Mouse (Mus musculus): ENCODE data around the gene Gm17657. TPM values are rescaled to one million over a fixed set of nuclear protein-coding genes. Genes with fewer than 3 reads are reported as not detected.

Gm17657 gene
- polyA plus RNA-seq, 1 experiment from 2014 or later: not detected

- Histone ChIP-seq H3K36me3 (ENCODE audit: control insufficient read depth, insufficient read depth, low read length) (peaks cover 5% of the 10 kb centered on the region; the same call in 1 of the 2 replicates), H3K27me3 (ENCODE audit: control insufficient read depth, insufficient read depth, low read length) (no peaks in the 10 kb centered on the region), H3K9me3 (ENCODE audit: control insufficient read depth, low read length) (no peaks in the 10 kb centered on the region), H3K4me3 (ENCODE audit: low read depth, low read length) (no peak overlapping the region), H3K4me1 (replicated peaks; ENCODE audit: control insufficient read depth, insufficient read depth, low read length) (peaks cover 2% of the 10 kb centered on the region), H3K27ac (ENCODE audit: low read depth, low read length) (no peak overlapping the region), H3K9ac (ENCODE audit: low read length) (no peak overlapping the region; the same call in 1 of the 2 replicates), H3K4me2 (ENCODE audit: low read depth, low read length, severe bottlenecking) (no peak overlapping the region)
- 62% methylated on average over 7 of the region's 8 CpGs for WGBS
- ATAC-seq (replicated peaks; ENCODE audit: low FRiP score): no peak
- DNase-seq (ENCODE audit: low spot score): peak; percentile 59
Observed at GRCm38 (mm10) chr17:29494732-29495076, 54.7 kb downstream of the Gm17657 start.

- H3K27me3 ChIP-seq (ENCODE audit: control insufficient read depth, insufficient read depth, low read length): no peaks in the 10 kb centered on the region
- DNase-seq (ENCODE audit: low spot score) (no peak), ATAC-seq (replicated peaks; ENCODE audit: low FRiP score) (no peak)
- H3K4me1 ChIP-seq (replicated peaks; ENCODE audit: control insufficient read depth, insufficient read depth, low read length): peaks cover 7% of the 10 kb centered on the region
- H3K4me3 ChIP-seq (ENCODE audit: low read depth, low read length): no peak overlapping the region
- H3K9ac ChIP-seq (ENCODE audit: low read length): no peak overlapping the region; the same call in 1 of the 2 replicates
- no peak overlapping the region for H3K27ac ChIP-seq (ENCODE audit: low read depth, low read length)
- H3K9me3 ChIP-seq (ENCODE audit: control insufficient read depth, low read length): no peaks in the 10 kb centered on the region
- H3K36me3 ChIP-seq (ENCODE audit: control insufficient read depth, insufficient read depth, low read length): peaks cover 5% of the 10 kb centered on the region; the same call in 1 of the 2 replicates
- WGBS: 73% methylated on average over 10 of the region's 10 CpGs
- 0 out of 2 replicates have a peak overlapping the region, but pooled peaks have one; percentile 5 for H3K4me2 ChIP-seq (ENCODE audit: low read depth, low read length, severe bottlenecking)
Observed at GRCm38 (mm10) chr17:29494062-29494731, 55.2 kb downstream of the Gm17657 start.

GRCm38 (mm10) chr17:29493461-29493980 is 55.9 kb downstream of the Gm17657 start:
- ATAC-seq (replicated peaks; ENCODE audit: low FRiP score) (no peak), DNase-seq (ENCODE audit: low spot score) (no peak)
- 83% methylated on average over 11 of the region's 11 CpGs for WGBS
- Histone ChIP-seq H3K9me3 (ENCODE audit: control insufficient read depth, low read length) (no peaks in the 10 kb centered on the region), H3K4me2 (ENCODE audit: low read depth, low read length, severe bottlenecking) (no peak overlapping the region; the same call in 1 of the 2 replicates), H3K4me3 (ENCODE audit: low read depth, low read length) (no peak overlapping the region), H3K27me3 (ENCODE audit: control insufficient read depth, insufficient read depth, low read length) (no peaks in the 10 kb centered on the region; the same call in 1 of the 2 replicates), H3K9ac (ENCODE audit: low read length) (no peak overlapping the region), H3K36me3 (ENCODE audit: control insufficient read depth, insufficient read depth, low read length) (peaks cover 5% of the 10 kb centered on the region; the same call in 1 of the 2 replicates), H3K27ac (ENCODE audit: low read depth, low read length) (no peak overlapping the region), H3K4me1 (replicated peaks; ENCODE audit: control insufficient read depth, insufficient read depth, low read length) (peaks cover 10% of the 10 kb centered on the region)

- no peaks in the 10 kb centered on the region for H3K9me3 ChIP-seq (ENCODE audit: control insufficient read depth, low read length)
- H3K4me2 ChIP-seq (ENCODE audit: low read depth, low read length, severe bottlenecking): peak overlapping the region; percentile 95
- peak overlapping the region; percentile 57; the same call in 1 of the 2 replicates for H3K27ac ChIP-seq (ENCODE audit: low read depth, low read length)
- H3K4me3 ChIP-seq (ENCODE audit: low read depth, low read length): peak overlapping the region; percentile 73
- no peaks in the 10 kb centered on the region; the same call in 1 of the 2 replicates for H3K27me3 ChIP-seq (ENCODE audit: control insufficient read depth, insufficient read depth, low read length)
- WGBS: 1% methylated on average over 22 of the region's 22 CpGs
- ATAC-seq (replicated peaks; ENCODE audit: low FRiP score): no peak
- H3K4me1 ChIP-seq (replicated peaks; ENCODE audit: control insufficient read depth, insufficient read depth, low read length): peaks cover 10% of the 10 kb centered on the region
- peak overlapping the region; percentile 90 for H3K9ac ChIP-seq (ENCODE audit: low read length)
- DNase-seq (ENCODE audit: low spot score): peak; percentile 77
- H3K36me3 ChIP-seq (ENCODE audit: control insufficient read depth, insufficient read depth, low read length): peaks cover 5% of the 10 kb centered on the region; the same call in 1 of the 2 replicates
Observed at GRCm38 (mm10) chr17:29492269-29493191, 56.9 kb downstream of the Gm17657 start.

- Histone ChIP-seq H3K36me3 (ENCODE audit: control insufficient read depth, insufficient read depth, low read length) (peaks cover 5% of the 10 kb centered on the region; the same call in 1 of the 2 replicates), H3K9me3 (ENCODE audit: control insufficient read depth, low read length) (no peaks in the 10 kb centered on the region), H3K4me3 (ENCODE audit: low read depth, low read length) (peak overlapping the region; percentile 73), H3K27me3 (ENCODE audit: control insufficient read depth, insufficient read depth, low read length) (no peaks in the 10 kb centered on the region; the same call in 1 of the 2 replicates), H3K4me1 (replicated peaks; ENCODE audit: control insufficient read depth, insufficient read depth, low read length) (peaks cover 10% of the 10 kb centered on the region), H3K9ac (ENCODE audit: low read length) (peak overlapping the region; percentile 90), H3K27ac (ENCODE audit: low read depth, low read length) (peak overlapping the region; percentile 89), H3K4me2 (ENCODE audit: low read depth, low read length, severe bottlenecking) (peak overlapping the region; percentile 95)
- peak; percentile 79 for DNase-seq (ENCODE audit: low spot score)
- ATAC-seq (replicated peaks; ENCODE audit: low FRiP score): peak; percentile 8; the same call in 1 of the 2 replicates
- under 1% methylated on average over 48 of the region's 48 CpGs for WGBS
Observed at GRCm38 (mm10) chr17:29491591-29492268, 57.7 kb downstream of the Gm17657 start.

GRCm38 (mm10) chr17:29490713-29491581 is 58.5 kb downstream of the Gm17657 start, which contains the start of gene Pim1:
TSS of gene Pim1 (plus strand) at chr17:29490753.
- peaks cover 5% of the 10 kb centered on the region; the same call in 1 of the 2 replicates for H3K36me3 ChIP-seq (ENCODE audit: control insufficient read depth, insufficient read depth, low read length)
- WGBS: under 1% methylated on average over 76 of the region's 99 CpGs
- DNase-seq (ENCODE audit: low spot score) (peak; percentile 85), ATAC-seq (replicated peaks; ENCODE audit: low FRiP score) (peak; percentile 80)
- peaks cover 10% of the 10 kb centered on the region for H3K4me1 ChIP-seq (replicated peaks; ENCODE audit: control insufficient read depth, insufficient read depth, low read length)
- no peaks in the 10 kb centered on the region for H3K9me3 ChIP-seq (ENCODE audit: control insufficient read depth, low read length)
- H3K4me3 ChIP-seq (ENCODE audit: low read depth, low read length): peak within 1 kb of the TSS; percentile 73
- H3K4me2 ChIP-seq (ENCODE audit: low read depth, low read length, severe bottlenecking): peak within 1 kb of the TSS; percentile 95
- peak within 1 kb of the TSS; percentile 91 for H3K27ac ChIP-seq (ENCODE audit: low read depth, low read length)
- peak within 1 kb of the TSS; percentile 90 for H3K9ac ChIP-seq (ENCODE audit: low read length)
- no peaks in the 10 kb centered on the region; the same call in 1 of the 2 replicates for H3K27me3 ChIP-seq (ENCODE audit: control insufficient read depth, insufficient read depth, low read length)

- DNase-seq (ENCODE audit: low spot score) (peak; percentile 100), ATAC-seq (replicated peaks; ENCODE audit: low FRiP score) (peak; percentile 90)
- peak overlapping the region; percentile 91 for H3K27ac ChIP-seq (ENCODE audit: low read depth, low read length)
- H3K9ac ChIP-seq (ENCODE audit: low read length): peak overlapping the region; percentile 90
- WGBS: under 1% methylated on average over 58 of the region's 68 CpGs
- peaks cover 5% of the 10 kb centered on the region; the same call in 1 of the 2 replicates for H3K36me3 ChIP-seq (ENCODE audit: control insufficient read depth, insufficient read depth, low read length)
- peak overlapping the region; percentile 95 for H3K4me2 ChIP-seq (ENCODE audit: low read depth, low read length, severe bottlenecking)
- H3K27me3 ChIP-seq (ENCODE audit: control insufficient read depth, insufficient read depth, low read length): no peaks in the 10 kb centered on the region; the same call in 1 of the 2 replicates
- peaks cover 10% of the 10 kb centered on the region for H3K4me1 ChIP-seq (replicated peaks; ENCODE audit: control insufficient read depth, insufficient read depth, low read length)
- H3K4me3 ChIP-seq (ENCODE audit: low read depth, low read length): peak overlapping the region; percentile 73
- H3K9me3 ChIP-seq (ENCODE audit: control insufficient read depth, low read length): no peaks in the 10 kb centered on the region
Observed at GRCm38 (mm10) chr17:29489971-29490712, 59.3 kb downstream of the Gm17657 start.

Data from forebrain, embryonic 11.5 days (tissue).